In genomic region chr5:35946841-35947240, GRCm38 (mm10) we compare ENCODE assay signal across 24 mouse cellular contexts. TPM values are rescaled to one million over a fixed set of nuclear protein-coding genes. Genes with fewer than 3 reads are reported as not detected.
A peak's percentile ranks its signal among the peaks of the same experiment; 100 is the strongest.
DNase-seq lines count a peak whose midpoint lies in the region; ATAC-seq and TF ChIP-seq lines count a peak whose summit lies in the region.
"Had no signal": no experiment of that assay in that cellular context is flagged by ENCODE, and none has a peak within 500 bp of the region (broad histone marks: within the 10 kb centered on the region; RNA-seq: fewer than 3 reads in every experiment).

No protein-coding gene starts in this region.

- TF ChIP-seq EP300 in lung, postnatal 0 days (IDR thresholded peaks at IDR 0.05), result no peak

- no peak for DNase-seq in heart, postnatal 36 days
- DNase-seq in hindbrain, embryonic 11.5 days (ENCODE audit: low spot score), result no peak
- DNase-seq in lung, postnatal 0 days (ENCODE audit: low spot score), result peak; percentile 68
- no peak for DNase-seq in lung, postnatal 10 days
- DNase-seq: cerebellum, adult 8-10 months; cerebellum, postnatal 25 days; gastrocnemius, postnatal 14 days; kidney, adult 18-20 months; kidney, postnatal 4 days; right cerebral cortex, postnatal 14 days; thymus, postnatal 4 days had no signal

- no peak overlapping the region for H3K4me3 ChIP-seq in heart, embryonic 13.5 days
- no peak overlapping the region for H3K4me3 ChIP-seq in hindbrain, embryonic 12.5 days
- H3K4me3 ChIP-seq in hindbrain, embryonic 11.5 days (ENCODE audit: low read depth, low read length), result no peak overlapping the region
- H3K4me3 ChIP-seq in lung, postnatal 0 days (ENCODE audit: low read depth, low read length), result no peak overlapping the region
- H3K4me3 ChIP-seq: embryonic facial prominence, embryonic 10.5 days; embryonic facial prominence, embryonic 15.5 days; limb, embryonic 13.5 days; midbrain, embryonic 13.5 days; neural tube, embryonic 13.5 days had no signal

- H3K27ac ChIP-seq in heart, embryonic 13.5 days (replicated peaks), result peak overlapping the region; percentile 59
- no peak overlapping the region for H3K27ac ChIP-seq in hindbrain, embryonic 12.5 days
- H3K27ac ChIP-seq in hindbrain, embryonic 11.5 days (ENCODE audit: low read depth, low read length), result no peak overlapping the region
- no peak overlapping the region for H3K27ac ChIP-seq in lung, postnatal 0 days (ENCODE audit: low read length)
- H3K27ac ChIP-seq: embryonic facial prominence, embryonic 10.5 days; embryonic facial prominence, embryonic 15.5 days; limb, embryonic 13.5 days; macrophage; midbrain, embryonic 13.5 days; neural tube, embryonic 13.5 days had no signal

- no peaks in the 10 kb centered on the region for H3K9me3 ChIP-seq in heart, embryonic 13.5 days
- H3K9me3 ChIP-seq in hindbrain, embryonic 12.5 days (replicated peaks), result no peaks in the 10 kb centered on the region
- H3K9me3 ChIP-seq in hindbrain, embryonic 11.5 days (ENCODE audit: control insufficient read depth, low read length), result no peaks in the 10 kb centered on the region
- no peaks in the 10 kb centered on the region for H3K9me3 ChIP-seq in lung, postnatal 0 days (ENCODE audit: low read length)
- H3K9me3 ChIP-seq: embryonic facial prominence, embryonic 10.5 days; embryonic facial prominence, embryonic 15.5 days; limb, embryonic 13.5 days; midbrain, embryonic 13.5 days; neural tube, embryonic 13.5 days had no signal

- H3K9ac ChIP-seq in heart, embryonic 13.5 days, result 0 out of 2 replicates have a peak overlapping the region, but pooled peaks have one; percentile 48
- H3K9ac ChIP-seq in hindbrain, embryonic 12.5 days, result no peak overlapping the region
- H3K9ac ChIP-seq in hindbrain, embryonic 11.5 days (ENCODE audit: low read depth, low read length), result no peak overlapping the region
- no peak overlapping the region for H3K9ac ChIP-seq in lung, postnatal 0 days (replicated peaks; ENCODE audit: low read depth)
- H3K9ac ChIP-seq: embryonic facial prominence, embryonic 15.5 days; limb, embryonic 13.5 days; midbrain, embryonic 13.5 days; neural tube, embryonic 13.5 days had no signal

- H3K4me1 ChIP-seq in heart, embryonic 13.5 days, result peaks cover 65% of the 10 kb centered on the region
- H3K4me1 ChIP-seq in hindbrain, embryonic 12.5 days, result peaks cover 16% of the 10 kb centered on the region; the same call in 1 of the 2 replicates
- H3K4me1 ChIP-seq in hindbrain, embryonic 11.5 days (replicated peaks; ENCODE audit: control insufficient read depth, insufficient read depth, low read length), result no peaks in the 10 kb centered on the region
- no peaks in the 10 kb centered on the region for H3K4me1 ChIP-seq in lung, postnatal 0 days (ENCODE audit: insufficient read depth, low read depth, low read length)

- WGBS in heart, embryonic 13.5 days, result 32% methylated on average over 2 of the region's 2 CpGs
- 91% methylated on average over 2 of the region's 2 CpGs for WGBS in hindbrain, embryonic 12.5 days
- 84% methylated on average over 2 of the region's 2 CpGs for WGBS in hindbrain, embryonic 11.5 days
- WGBS in lung, postnatal 0 days, result 62% methylated on average over 2 of the region's 2 CpGs

- H3K4me2 ChIP-seq in heart, embryonic 13.5 days, result no peak overlapping the region
- no peak overlapping the region for H3K4me2 ChIP-seq in hindbrain, embryonic 12.5 days (replicated peaks)
- no peak overlapping the region for H3K4me2 ChIP-seq in hindbrain, embryonic 11.5 days (replicated peaks; ENCODE audit: low read depth, low read length)
- no peak overlapping the region for H3K4me2 ChIP-seq in lung, postnatal 0 days (replicated peaks; ENCODE audit: low read depth, low read length)
- H3K4me2 ChIP-seq: embryonic facial prominence, embryonic 15.5 days; limb, embryonic 13.5 days; liver, embryonic 11.5 days; midbrain, embryonic 13.5 days; neural tube, embryonic 13.5 days had no signal

- no peaks in the 10 kb centered on the region for H3K27me3 ChIP-seq in heart, embryonic 13.5 days (replicated peaks)
- H3K27me3 ChIP-seq in hindbrain, embryonic 12.5 days, result no peaks in the 10 kb centered on the region
- H3K27me3 ChIP-seq in hindbrain, embryonic 11.5 days (ENCODE audit: control insufficient read depth, insufficient read depth, low read length), result no peaks in the 10 kb centered on the region
- H3K27me3 ChIP-seq in lung, postnatal 0 days (replicated peaks; ENCODE audit: insufficient read depth, low read length), result no peaks in the 10 kb centered on the region
- H3K27me3 ChIP-seq: embryonic facial prominence, embryonic 15.5 days; limb, embryonic 13.5 days; midbrain, embryonic 13.5 days; neural tube, embryonic 13.5 days had no signal

- TF ChIP-seq CTCF in lung, postnatal 0 days (IDR thresholded peaks at IDR 0.05), result no peak

- H3K36me3 ChIP-seq in heart, embryonic 13.5 days, result peaks cover 82% of the 10 kb centered on the region
- H3K36me3 ChIP-seq in hindbrain, embryonic 12.5 days, result peaks cover 77% of the 10 kb centered on the region
- H3K36me3 ChIP-seq in hindbrain, embryonic 11.5 days (ENCODE audit: control insufficient read depth, insufficient read depth, low read length), result peaks cover 4% of the 10 kb centered on the region; the same call in 1 of the 2 replicates
- no peaks in the 10 kb centered on the region for H3K36me3 ChIP-seq in lung, postnatal 0 days (ENCODE audit: insufficient read depth, low read length)

- no peak for ATAC-seq in heart, embryonic 13.5 days (ENCODE audit: extremely low read depth, insufficient number of reproducible peaks, low FRiP score, low TSS enrichment)
- peak; percentile 7; the same call in 1 of the 2 replicates for ATAC-seq in hindbrain, embryonic 12.5 days (ENCODE audit: low FRiP score)
- ATAC-seq in hindbrain, embryonic 11.5 days (ENCODE audit: low FRiP score), result no peak
- ATAC-seq in lung, postnatal 0 days, result peak; percentile 58
- no peak for ATAC-seq in erythroid progenitor cell, adult 5-6 weeks (replicated peaks; ENCODE audit: low FRiP score, poor library complexity, severe bottlenecking)
- ATAC-seq: CD4-positive, CD25-positive, alpha-beta regulatory T cell, adult 4 months; forebrain, embryonic 14.5 days; hindbrain, embryonic 16.5 days; midbrain, embryonic 13.5 days had no signal

- intact Hi-C loops in heart, postnatal 36 days (cut with DNase I), result no loop called here

RNA-seq across cellular contexts. Expression of gene Afap1, which starts 53.7 kb away (rescaled TPM):
- polyA plus RNA-seq in heart, embryonic 13.5 days (2015; fragmentation: Nextera tagmentation; extraction: Ambion mirVana), result 24.9 and 26.9 TPM in 2 replicates
- 10 to 100 TPM; 20.8 to 20.9 TPM for total RNA-seq in heart, postnatal 36 days (2021)
- 80.4 and 98.4 TPM in 2 replicates for polyA plus RNA-seq in hindbrain, embryonic 12.5 days (2016; fragmentation: Nextera tagmentation; extraction: Ambion mirVana)
- polyA plus RNA-seq in hindbrain, embryonic 11.5 days (2014; fragmentation: Nextera tagmentation; extraction: Ambion mirVana), result 55.7 and 58.2 TPM in 2 replicates
- 12.9 and 14.7 TPM in 2 replicates for polyA plus RNA-seq in lung, postnatal 0 days (2015; fragmentation: Nextera tagmentation; extraction: Ambion mirVana)
- total RNA-seq in erythroid progenitor cell, adult 5-6 weeks (2015; ENCODE audit: low replicate concordance), result 1.3 and 2.9 TPM in 2 replicates
- total RNA-seq in erythroid progenitor cell, adult 5-6 weeks (2017; ENCODE audit: low replicate concordance), result 0.90 and 1.9 TPM in 2 replicates

Comparison
In these comparisons a context has a peak if more than half of its experiments do, and no peak if none do; other contexts are left out.
1. ATAC-seq: peak in hindbrain, embryonic 12.5 days (single experiment) and lung, postnatal 0 days (single experiment); none in heart, embryonic 13.5 days (single experiment), hindbrain, embryonic 11.5 days (single experiment) and erythroid progenitor cell, adult 5-6 weeks (single experiment).